Mouse (Mus musculus): ENCODE results near the gene Irak3. TPM values are rescaled to one million over a fixed set of nuclear protein-coding genes. Genes with fewer than 3 reads are reported as not detected.
A peak's percentile ranks its signal among the peaks of the same experiment; 100 is the strongest.
"Not testable (repeated sequence)": the region's sequence is repeated elsewhere in the genome, so short reads cannot be mapped to it uniquely, and the experiment has no call there.

The Irak3 gene
- polyA plus RNA-seq, 1 experiment from 2014 or later = 1.9 TPM

GRCm38 (mm10) chr10:120133697-120134096 is 68.2 kb downstream of the Irak3 start:
- Histone ChIP-seq H3K27me3 (no peaks in the 10 kb centered on the region), H3K27ac (no peak overlapping the region)
- WGBS = 75% methylated on average over 11 of the region's 11 CpGs

GRCm38 (mm10) chr10:120130621-120131020 is 71.3 kb downstream of the Irak3 start:
- Histone ChIP-seq H3K27me3 (no peaks in the 10 kb centered on the region), H3K9me3 (replicated peaks) (no peaks in the 10 kb centered on the region), H3K9ac (no peak overlapping the region), H3K4me3 (no peak overlapping the region), H3K27ac (no peak overlapping the region), H3K36me3 (no peaks in the 10 kb centered on the region), H3K4me2 (replicated peaks) (no peak overlapping the region), H3K4me1 (no peaks in the 10 kb centered on the region; the same call in 1 of the 2 replicates)
- 67% methylated on average over 16 of the region's 16 CpGs for WGBS
- ATAC-seq (ENCODE audit: low FRiP score) = no peak

More at GRCm38 (mm10) chr10:120133697-120134096, 68.2 kb downstream of the Irak3 start:
- Histone ChIP-seq H3K36me3 (no peaks in the 10 kb centered on the region), H3K9me3 (replicated peaks) (no peaks in the 10 kb centered on the region), H3K4me1 (no peaks in the 10 kb centered on the region; the same call in 1 of the 2 replicates), H3K4me3 (no peak overlapping the region), H3K4me2 (replicated peaks) (no peak overlapping the region), H3K9ac (no peak overlapping the region)
- ATAC-seq (ENCODE audit: low FRiP score) = no peak

GRCm38 (mm10) chr10:120128601-120129277 is 73.2 kb downstream of the Irak3 start:
- ATAC-seq (ENCODE audit: low FRiP score) = no peak
- 0 out of 2 replicates have a peak overlapping the region, but pooled peaks have one; percentile 12 for H3K4me2 ChIP-seq (replicated peaks)
- no peak overlapping the region for H3K27ac ChIP-seq
- H3K9me3 ChIP-seq (replicated peaks) = no peaks in the 10 kb centered on the region
- no peak overlapping the region for H3K4me3 ChIP-seq
- H3K27me3 ChIP-seq = no peaks in the 10 kb centered on the region
- no peak overlapping the region for H3K9ac ChIP-seq
- no peaks in the 10 kb centered on the region for H3K36me3 ChIP-seq
- H3K4me1 ChIP-seq = no peaks in the 10 kb centered on the region; the same call in 1 of the 2 replicates
- WGBS = 42% methylated on average over 13 of the region's 13 CpGs

- no peak for ATAC-seq (ENCODE audit: low FRiP score)
- H3K9ac ChIP-seq = no peak overlapping the region
- no peaks in the 10 kb centered on the region for H3K9me3 ChIP-seq (replicated peaks)
- no peak overlapping the region for H3K27ac ChIP-seq
- no peak overlapping the region for H3K4me2 ChIP-seq (replicated peaks)
- 80% methylated on average over 10 of the region's 10 CpGs for WGBS
- H3K27me3 ChIP-seq = no peaks in the 10 kb centered on the region
- H3K4me1 ChIP-seq = no peaks in the 10 kb centered on the region; the same call in 1 of the 2 replicates
- no peaks in the 10 kb centered on the region for H3K36me3 ChIP-seq
- no peak overlapping the region for H3K4me3 ChIP-seq
These were observed 76.5 kb downstream of the Irak3 start for GRCm38 (mm10) chr10:120125465-120125857.

- no peak for ATAC-seq (ENCODE audit: low FRiP score)
- H3K36me3 ChIP-seq = no peaks in the 10 kb centered on the region
- no peak overlapping the region for H3K9ac ChIP-seq
- no peaks in the 10 kb centered on the region for H3K27me3 ChIP-seq
- H3K4me2 ChIP-seq (replicated peaks) = no peak overlapping the region
- H3K4me3 ChIP-seq = no peak overlapping the region
- H3K9me3 ChIP-seq (replicated peaks) = no peaks in the 10 kb centered on the region
- WGBS = 54% methylated on average over 7 of the region's 7 CpGs
- H3K27ac ChIP-seq = no peak overlapping the region
- no peaks in the 10 kb centered on the region; the same call in 1 of the 2 replicates for H3K4me1 ChIP-seq
These were observed 77.0 kb downstream of the Irak3 start for GRCm38 (mm10) chr10:120124801-120125464.

GRCm38 (mm10) chr10:120123721-120124120 is 78.2 kb downstream of the Irak3 start:
- H3K4me3 ChIP-seq = no peak overlapping the region
- WGBS = 91% methylated on average over 3 of the region's 3 CpGs
- H3K9ac ChIP-seq = no peak overlapping the region
- no peaks in the 10 kb centered on the region for H3K36me3 ChIP-seq
- no peaks in the 10 kb centered on the region for H3K27me3 ChIP-seq
- H3K4me1 ChIP-seq = no peaks in the 10 kb centered on the region; the same call in 1 of the 2 replicates
- H3K27ac ChIP-seq = no peak overlapping the region
- ATAC-seq (ENCODE audit: low FRiP score) = no peak
- H3K4me2 ChIP-seq (replicated peaks) = no peak overlapping the region
- no peaks in the 10 kb centered on the region for H3K9me3 ChIP-seq (replicated peaks)

GRCm38 (mm10) chr10:120115249-120115648 is 86.7 kb downstream of the Irak3 start:
- H3K9me3 ChIP-seq (replicated peaks) = no peaks in the 10 kb centered on the region
- no peaks in the 10 kb centered on the region for H3K4me1 ChIP-seq
- no peaks in the 10 kb centered on the region for H3K36me3 ChIP-seq
- no peak overlapping the region for H3K4me3 ChIP-seq
- H3K9ac ChIP-seq = no peak overlapping the region
- ATAC-seq (ENCODE audit: low FRiP score) = no peak
- H3K4me2 ChIP-seq (replicated peaks) = no peak overlapping the region
- no peak overlapping the region for H3K27ac ChIP-seq
- 96% methylated on average over 1 of the region's 1 CpGs for WGBS
- H3K27me3 ChIP-seq = no peaks in the 10 kb centered on the region

GRCm38 (mm10) chr10:120114493-120114892 is 87.4 kb downstream of the Irak3 start:
- WGBS = 42% methylated on average over 7 of the region's 7 CpGs
- H3K27ac ChIP-seq = no peak overlapping the region
- H3K9me3 ChIP-seq (replicated peaks) = no peaks in the 10 kb centered on the region
- H3K4me3 ChIP-seq = no peak overlapping the region
- no peak overlapping the region for H3K9ac ChIP-seq
- H3K36me3 ChIP-seq = no peaks in the 10 kb centered on the region
- ATAC-seq (ENCODE audit: low FRiP score) = no peak
- H3K4me1 ChIP-seq = no peaks in the 10 kb centered on the region
- H3K4me2 ChIP-seq (replicated peaks) = no peak overlapping the region
- no peaks in the 10 kb centered on the region for H3K27me3 ChIP-seq

GRCm38 (mm10) chr10:120113980-120114379 is 88.0 kb downstream of the Irak3 start:
- Histone ChIP-seq H3K9me3 (replicated peaks) (no peaks in the 10 kb centered on the region), H3K27ac (no peak overlapping the region), H3K36me3 (no peaks in the 10 kb centered on the region), H3K4me3 (no peak overlapping the region), H3K9ac (no peak overlapping the region), H3K4me2 (replicated peaks) (no peak overlapping the region), H3K27me3 (no peaks in the 10 kb centered on the region), H3K4me1 (no peaks in the 10 kb centered on the region)
- 72% methylated on average over 6 of the region's 6 CpGs for WGBS
- no peak for ATAC-seq (ENCODE audit: low FRiP score)

GRCm38 (mm10) chr10:120113482-120113881 is 88.4 kb downstream of the Irak3 start:
- H3K4me1 ChIP-seq; H3K27ac ChIP-seq; H3K9me3 ChIP-seq (replicated peaks); H3K9ac ChIP-seq; H3K36me3 ChIP-seq; H3K27me3 ChIP-seq; ATAC-seq (ENCODE audit: low FRiP score): not testable (repeated sequence)
- Histone ChIP-seq H3K4me3 (peak overlapping the region; percentile 66; the same call in 1 of the 2 replicates), H3K4me2 (replicated peaks) (peak overlapping the region; percentile 79)
- 70% methylated on average over 9 of the region's 9 CpGs for WGBS

GRCm38 (mm10) chr10:120112507-120113396 is 89.2 kb downstream of the Irak3 start, which contains the start of gene Helb:
TSS of gene Helb (minus strand) at chr10:120112987.
- Histone ChIP-seq H3K4me1 (no peaks in the 10 kb centered on the region), H3K9ac (peak within 1 kb of the TSS; percentile 59), H3K27ac (peak within 1 kb of the TSS; percentile 36; the same call in 1 of the 2 replicates), H3K4me2 (replicated peaks) (peak within 1 kb of the TSS; percentile 79), H3K9me3 (replicated peaks) (no peaks in the 10 kb centered on the region), H3K36me3 (no peaks in the 10 kb centered on the region), H3K27me3 (no peaks in the 10 kb centered on the region), H3K4me3 (peak within 1 kb of the TSS; percentile 66)
- under 1% methylated on average over 55 of the region's 55 CpGs for WGBS
- peak; percentile 99 for ATAC-seq (ENCODE audit: low FRiP score)

All from hindbrain, embryonic 12.5 days (tissue).